Mouse (Mus musculus): ENCODE measurements around the gene Nudt7. TPM values are rescaled to one million over a fixed set of nuclear protein-coding genes. Genes with fewer than 3 reads are reported as not detected.

Gene Nudt7
- total RNA-seq, 2 experiments from 2014 or later, result 95.8 to 98.7 TPM

DNA sequence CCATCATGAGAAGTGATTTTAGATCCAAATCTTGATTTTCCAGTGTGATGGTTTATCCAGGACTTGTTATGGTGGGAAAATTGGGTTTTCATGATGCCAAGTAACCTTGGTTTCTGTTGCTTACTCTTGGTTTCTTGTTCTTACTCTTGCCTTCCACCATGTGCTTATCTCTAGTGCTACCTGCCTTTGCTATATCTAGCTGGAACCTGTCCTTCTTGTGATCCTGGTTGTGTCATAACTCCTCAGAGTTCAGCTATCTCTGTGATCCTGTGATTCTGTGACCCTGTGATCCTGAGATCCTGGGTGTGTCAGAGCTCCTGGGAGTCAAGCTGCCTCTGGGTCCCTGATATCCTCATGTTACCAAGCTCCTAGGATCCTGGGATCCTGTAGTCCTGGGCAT is 8.8 kb downstream of the Nudt7 start:
- no peak for DNase-seq

DNA sequence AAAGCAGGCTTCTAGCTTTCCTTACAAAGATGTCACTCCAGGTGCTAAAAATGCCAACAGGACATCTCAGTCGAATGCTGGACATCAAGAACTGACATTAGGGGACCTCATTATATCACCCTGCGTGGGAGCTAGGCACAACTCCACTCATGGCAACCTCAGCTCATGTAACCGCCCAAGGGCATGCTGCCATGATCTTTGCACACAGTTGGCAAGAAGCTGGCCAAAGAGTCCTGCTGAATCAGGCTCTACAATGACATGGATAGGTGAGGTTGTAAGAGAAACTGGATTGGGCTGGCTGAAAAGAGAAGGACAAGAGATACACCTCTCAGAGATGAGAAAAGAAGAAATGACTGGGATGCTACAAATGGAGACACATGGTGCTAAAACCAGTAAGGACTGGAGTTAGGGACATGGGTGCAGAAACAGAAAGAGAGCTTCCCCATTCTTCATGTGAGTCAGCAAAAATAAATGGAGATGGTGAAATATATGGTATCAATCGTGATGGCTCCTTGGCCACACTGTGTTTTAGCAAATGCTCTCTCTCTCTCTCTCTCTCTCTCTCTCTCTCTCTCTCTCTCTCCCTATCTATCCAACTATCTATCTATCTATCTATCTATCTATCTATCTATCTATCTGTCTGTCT is 10.4 kb downstream of the Nudt7 start:
- DNase-seq, result peak; percentile 79 to 83

DNA sequence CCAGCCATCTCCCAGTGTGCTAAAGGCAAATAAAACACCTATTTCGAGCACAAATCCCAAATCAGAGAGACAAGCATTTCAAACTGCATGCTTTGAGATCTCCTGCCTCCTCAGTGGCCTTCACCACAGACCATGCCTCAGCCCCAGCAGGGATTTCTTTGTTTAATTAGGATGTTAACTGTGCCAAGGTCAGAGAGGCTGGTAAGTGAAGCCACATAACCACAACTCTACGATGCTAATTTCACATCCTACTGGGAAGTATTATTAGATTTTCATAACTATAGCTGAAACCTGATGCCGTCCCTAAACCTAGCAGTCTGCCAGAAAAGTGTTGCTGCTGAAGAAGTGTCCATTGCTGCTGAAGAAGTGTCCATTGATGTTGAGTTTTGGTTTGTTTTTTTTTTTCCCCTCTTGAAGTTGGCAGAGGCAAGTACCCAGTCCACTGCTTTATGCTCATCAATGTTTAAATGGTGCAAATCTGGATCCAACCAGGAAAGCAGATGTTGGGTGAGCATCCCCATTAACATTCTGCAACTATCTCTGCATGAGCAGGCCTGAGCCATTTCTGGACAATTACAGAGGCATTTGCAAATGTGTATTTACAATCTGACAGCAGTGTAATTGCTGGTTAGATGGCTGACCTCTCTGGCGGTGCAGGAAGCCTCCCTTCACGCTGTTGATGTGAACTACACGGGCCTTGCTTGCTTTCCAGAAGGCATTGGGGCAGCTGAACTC is 20.1 kb downstream of the Nudt7 start:
- no peak for DNase-seq

DNA sequence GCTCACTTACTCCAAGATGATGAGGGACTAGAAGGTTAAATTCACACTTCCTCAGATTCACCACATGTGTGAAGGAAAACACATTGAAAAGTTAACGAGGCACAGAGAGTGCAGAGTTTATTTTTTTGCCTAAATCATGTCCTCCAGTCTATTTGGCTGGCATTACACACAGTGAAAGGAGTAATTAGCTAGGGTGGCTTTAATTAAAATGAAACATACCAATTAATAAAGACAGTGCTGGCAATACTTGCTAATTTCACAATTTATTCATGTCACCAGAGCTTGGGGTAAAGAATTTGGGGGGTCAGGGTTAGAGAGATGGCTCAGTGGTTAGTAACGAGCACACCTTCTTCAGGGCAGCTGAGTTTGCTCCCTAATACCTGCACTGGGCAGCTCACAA is 25.2 kb downstream of the Nudt7 start:
- DNase-seq, result no peak

DNA sequence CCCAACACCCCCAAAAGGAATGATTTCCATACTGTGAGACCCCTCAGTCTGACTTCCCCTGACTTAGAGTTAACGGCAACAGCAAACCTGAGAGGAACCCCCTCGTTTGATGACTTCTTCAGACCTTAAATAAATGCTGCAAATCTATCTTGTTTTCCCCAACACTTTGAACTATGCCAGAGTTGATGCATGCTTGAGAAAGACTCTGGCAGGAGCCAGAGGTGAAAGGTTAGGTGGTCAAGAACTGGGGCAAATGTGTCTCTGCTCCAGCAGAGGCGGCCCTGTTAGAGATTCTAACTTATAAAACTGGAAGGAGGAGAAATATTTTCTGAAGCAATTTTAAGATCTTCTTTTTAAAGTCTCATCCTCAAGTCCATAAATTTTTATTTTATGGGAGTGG is 26.3 kb downstream of the Nudt7 start:
- no peak for DNase-seq

DNA sequence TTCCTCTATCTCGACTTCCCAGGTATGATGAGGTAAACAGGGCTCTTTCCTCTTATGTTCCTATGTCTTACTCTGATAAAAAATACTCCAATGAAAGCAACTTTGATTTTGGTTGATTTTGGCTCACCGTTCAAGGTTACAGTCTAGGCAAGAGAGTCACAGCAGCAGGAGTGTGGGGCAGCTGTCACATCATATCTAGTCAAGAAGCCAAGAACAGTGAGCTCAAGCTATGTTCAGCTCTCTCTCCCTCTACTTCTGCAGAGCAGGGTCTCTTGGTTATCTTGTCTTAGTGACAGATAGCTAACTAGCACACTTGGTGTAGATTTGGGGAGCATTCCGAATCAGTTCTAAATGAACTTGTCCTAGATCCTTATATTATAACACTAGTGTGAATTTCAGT is 30.5 kb downstream of the Nudt7 start:
- no peak for DNase-seq

DNA sequence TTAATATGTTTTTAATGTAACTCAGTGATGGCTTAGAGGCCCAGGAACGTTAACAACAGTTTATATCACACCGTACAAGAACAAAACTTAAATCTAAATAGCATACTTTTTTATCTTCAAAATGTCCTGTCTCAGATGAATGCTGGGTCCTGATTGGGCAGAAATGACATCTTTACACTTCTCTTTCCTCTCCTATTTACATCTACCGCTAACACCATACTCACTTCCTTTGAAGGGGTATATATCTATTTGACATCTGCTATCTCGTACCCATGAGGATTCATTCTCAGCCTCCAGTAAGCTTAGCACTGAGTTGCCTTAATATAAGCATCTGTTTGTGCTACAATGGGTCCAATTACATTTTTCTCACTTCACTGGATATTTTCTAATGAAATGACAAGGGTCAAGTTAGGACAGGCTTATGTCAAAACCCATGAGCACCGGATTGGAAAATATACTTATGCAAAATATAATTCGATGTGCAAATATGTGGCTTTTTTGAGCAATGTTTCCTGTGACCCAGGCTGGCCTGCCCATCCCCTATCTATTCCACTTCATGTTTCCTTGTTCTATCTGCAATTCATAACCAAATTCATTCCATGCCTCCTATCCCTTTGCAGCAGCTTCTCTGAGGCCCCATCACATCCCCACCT is 31.2 kb downstream of the Nudt7 start:
- no peak for DNase-seq

DNA sequence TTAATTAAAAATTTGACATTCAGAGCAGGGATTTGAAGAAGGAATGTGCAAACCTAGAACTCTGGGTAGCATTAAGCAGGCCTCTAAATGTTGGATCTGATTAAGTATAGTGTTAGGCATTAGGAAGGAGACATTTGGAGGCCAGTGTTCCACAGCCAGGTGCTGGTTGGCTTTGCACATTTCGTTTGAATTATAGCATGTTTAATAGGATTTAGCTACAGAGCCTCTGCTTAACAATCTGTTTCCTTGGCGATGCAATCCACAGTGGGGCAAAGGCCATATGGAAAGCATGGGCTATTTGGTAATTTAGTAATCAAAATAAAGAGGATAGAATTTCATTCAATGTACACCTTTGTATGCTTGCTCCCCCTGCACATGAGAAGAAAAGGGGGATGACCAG is 32.4 kb downstream of the Nudt7 start:
- no peak for DNase-seq

DNA sequence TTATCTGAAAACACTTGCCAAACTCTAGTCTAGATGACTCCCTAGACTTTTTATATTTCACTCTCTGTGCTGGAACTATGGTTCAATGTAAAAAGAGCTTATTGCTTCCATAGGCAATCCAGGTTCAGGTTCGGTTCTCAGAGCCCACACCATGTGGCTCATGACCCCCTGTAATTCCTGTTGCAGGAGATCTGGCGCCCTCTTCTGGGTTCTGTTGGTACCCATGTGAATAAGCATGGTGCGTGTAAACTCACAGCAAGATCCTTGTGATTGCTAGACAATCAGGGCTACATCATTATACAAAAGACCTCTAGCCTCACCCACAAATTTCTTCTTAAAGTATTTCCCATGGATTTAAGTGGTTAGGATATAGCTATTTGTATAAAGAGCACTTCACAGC is 43.4 kb downstream of the Nudt7 start:
- DNase-seq, result no peak

DNA sequence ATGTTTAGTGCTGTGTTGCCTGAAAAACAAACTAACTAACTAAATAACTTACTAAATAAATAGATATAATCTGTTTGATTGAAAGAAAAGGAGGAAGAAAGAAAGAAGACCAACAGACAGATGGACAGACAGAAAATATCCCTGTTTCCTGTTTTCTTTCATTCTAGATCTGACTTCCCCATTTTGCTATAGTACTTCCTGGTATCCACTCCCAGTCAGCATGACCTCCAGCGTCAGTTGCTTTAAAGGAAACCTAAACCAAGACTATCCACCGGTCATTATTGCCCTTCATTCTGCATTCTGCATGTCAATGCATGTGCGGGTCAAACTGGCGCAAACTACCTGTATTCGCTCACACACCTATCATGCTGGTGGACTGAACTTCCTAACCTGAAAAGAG is 60.0 kb downstream of the Nudt7 start:
- DNase-seq, result no peak

DNA sequence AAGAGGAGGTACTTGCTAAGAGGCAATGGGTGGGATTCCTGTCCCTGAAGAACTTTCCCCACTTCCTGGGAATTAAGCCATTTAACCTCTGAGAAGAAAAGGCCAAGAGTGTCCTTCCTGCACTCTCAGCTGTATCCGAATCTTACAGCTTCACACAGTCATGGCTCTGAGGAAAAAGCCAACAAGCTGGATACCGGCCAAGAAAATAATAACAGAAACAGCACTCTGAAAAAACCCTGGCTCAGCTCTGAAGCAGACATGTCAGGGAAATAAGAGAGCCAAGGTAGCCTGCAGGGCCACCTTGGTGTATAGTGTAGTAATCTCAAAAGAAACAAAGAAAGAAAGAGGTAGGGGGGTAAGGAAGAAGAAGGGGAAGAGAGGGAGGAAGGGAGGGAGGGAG is 65.6 kb downstream of the Nudt7 start:
- DNase-seq, result no peak

Other genes with a start within 250 kb of the Nudt7 start
- under 1 TPM; 0.12 to 0.46 TPM for gene Vat1l, start 72.1 kb downstream of the Nudt7 start, total RNA-seq (2021)